Mouse (Mus musculus) liver, adult 2 months (tissue): Measurements from ENCODE around the gene Kyat1. TPM values are rescaled to one million over a fixed set of nuclear protein-coding genes. Genes with fewer than 3 reads are reported as not detected.
A peak's percentile ranks its signal among the peaks of the same experiment; 100 is the strongest.

Experiments used
- DNase-seq: peaks from one replicate; pipeline ENCODE4 v3.0.0-alpha.2; 2011; ENCODE audit warnings: low read depth, low spot score; ENCODE audit errors: extremely low read depth
- H3K27ac ChIP-seq: fragments of 200-500 bp; replicated peaks from 2 replicates; pipeline ENCODE4 v1.5.1; 2012; ENCODE audit warnings: low read depth, mild to moderate bottlenecking, control low read depth, inconsistent platforms, low read length; ENCODE audit not compliant: insufficient read depth
- H3K27me3 ChIP-seq: fragments of 200-500 bp; 2 replicates; pipeline ENCODE4 v1.6.1; 2012; ENCODE audit warnings: mild to moderate bottlenecking, moderate library complexity, low read length, inconsistent platforms; ENCODE audit not compliant: control insufficient read depth, insufficient read depth
- H3K36me3 ChIP-seq: fragments of 200-500 bp; 2 replicates; pipeline ENCODE4 v1.6.1; 2012; ENCODE audit warnings: low read length, inconsistent platforms; ENCODE audit not compliant: control insufficient read depth, insufficient read depth
- H3K4me1 ChIP-seq: fragments of 200-500 bp; 2 replicates; pipeline ENCODE4 v1.6.1; 2011; ENCODE audit warnings: low read length; ENCODE audit not compliant: control insufficient read depth, insufficient read depth
- H3K4me3 ChIP-seq: fragments of 200-500 bp; 2 replicates; pipeline ENCODE4 v1.5.1; 2011; ENCODE audit warnings: low read depth, mild to moderate bottlenecking, control low read depth, low read length, moderate library complexity; ENCODE audit not compliant: insufficient read depth
- H3K79me2 ChIP-seq: fragments of 200-500 bp; 2 replicates; pipeline ENCODE4 v1.6.1; 2012; ENCODE audit warnings: inconsistent platforms, mild to moderate bottlenecking, low read length, moderate library complexity; ENCODE audit not compliant: control insufficient read depth, insufficient read depth
- H3K9ac ChIP-seq: fragments of 200-500 bp; 2 replicates; pipeline ENCODE4 v1.6.1; 2012; ENCODE audit warnings: low read depth, mild to moderate bottlenecking, control low read depth, inconsistent platforms, low read length
- CTCF ChIP-seq: fragments of 200-500 bp; IDR thresholded peaks from 2 replicates; pipeline ENCODE4 v1.5.1; 2011; ENCODE audit warnings: low read depth, low read length, control low read depth
- POLR2A ChIP-seq: fragments of 200-500 bp; IDR thresholded peaks from 2 replicates; pipeline ENCODE4 v1.6.1; 2011; ENCODE audit warnings: low read length, control low read depth; ENCODE audit not compliant: insufficient read depth; ENCODE audit errors: extremely low read depth
- WGBS: fragments of 180-500 bp; shearing (Covaris S2); methylation state at CpG from one replicate; pipeline ENCODE4 v1.1.7; 2018; 5-methylcytosine and 5-hydroxymethylcytosine counted together
- polyA plus RNA-seq: library from polyadenylated mRNA; depleted of rRNA; stranded (reverse); fragments of >200 nt; gene quantifications from 2 replicates; pipeline ENCODE4 v1.2.3, GENCODE M21; 2012
- total RNA-seq: library from RNA; depleted of rRNA; stranded (reverse); fragments of >200 nt; gene quantifications from 2 replicates; pipeline ENCODE4 v1.2.3, GENCODE M21; 2014

The Kyat1 gene
- total and polyA plus RNA-seq, 2 experiments: 169 to 378 TPM

GRCm38 (mm10) chr2:30236426-30237198 is 31.0 kb upstream of the Kyat1 start:
- Histone ChIP-seq H3K4me3 (peak overlapping the region; percentile 62), H3K27ac (peak overlapping the region; percentile 65), H3K4me1 (peaks cover 24% of the 10 kb centered on the region), H3K79me2 (peaks cover 28% of the 10 kb centered on the region), H3K27me3 (no peaks in the 10 kb centered on the region), H3K9ac (peak overlapping the region; percentile 61), H3K36me3 (peaks cover 6% of the 10 kb centered on the region; the same call in 1 of the 2 replicates)
- TF ChIP-seq CTCF (no peak), POLR2A (no peak)
- peak; percentile 65 for DNase-seq
- under 1% methylated on average over 18 of the region's 18 CpGs for WGBS

- peaks cover 4% of the 10 kb centered on the region; the same call in 1 of the 2 replicates for H3K36me3 ChIP-seq
- TF ChIP-seq CTCF (no peak), POLR2A (no peak)
- peaks cover 25% of the 10 kb centered on the region for H3K79me2 ChIP-seq
- no peak overlapping the region for H3K9ac ChIP-seq
- H3K4me3 ChIP-seq: no peak overlapping the region
- DNase-seq: no peak
- H3K27ac ChIP-seq: no peak overlapping the region
- 79% methylated on average over 5 of the region's 5 CpGs for WGBS
- H3K27me3 ChIP-seq: no peaks in the 10 kb centered on the region
- peaks cover 22% of the 10 kb centered on the region for H3K4me1 ChIP-seq
These were observed 29.9 kb upstream of the Kyat1 start for GRCm38 (mm10) chr2:30235593-30235992.

GRCm38 (mm10) chr2:30216293-30216692 is 10.6 kb upstream of the Kyat1 start:
- H3K27me3 ChIP-seq: no peaks in the 10 kb centered on the region
- H3K36me3 ChIP-seq: no peaks in the 10 kb centered on the region
- TF ChIP-seq POLR2A (no peak), CTCF (no peak)
- no peak overlapping the region for H3K27ac ChIP-seq
- 68% methylated on average over 5 of the region's 5 CpGs for WGBS
- H3K4me3 ChIP-seq: no peak overlapping the region
- no peak overlapping the region for H3K9ac ChIP-seq
- no peak for DNase-seq
- no peaks in the 10 kb centered on the region for H3K79me2 ChIP-seq
- peaks cover 22% of the 10 kb centered on the region for H3K4me1 ChIP-seq

GRCm38 (mm10) chr2:30215493-30215892 is 9.8 kb upstream of the Kyat1 start:
- peak; percentile 84 for DNase-seq
- Histone ChIP-seq H3K4me1 (peaks cover 26% of the 10 kb centered on the region), H3K79me2 (no peaks in the 10 kb centered on the region), H3K4me3 (no peak overlapping the region), H3K36me3 (no peaks in the 10 kb centered on the region), H3K27ac (peak overlapping the region; percentile 58), H3K27me3 (no peaks in the 10 kb centered on the region), H3K9ac (no peak overlapping the region)
- TF ChIP-seq POLR2A (no peak), CTCF (no peak)
- 10% methylated on average over 6 of the region's 6 CpGs for WGBS

- 57% methylated on average over 3 of the region's 3 CpGs for WGBS
- peak; percentile 48 for DNase-seq
- Histone ChIP-seq H3K9ac (peak overlapping the region; percentile 1; the same call in 1 of the 2 replicates), H3K4me1 (peaks cover 29% of the 10 kb centered on the region), H3K4me3 (no peak overlapping the region), H3K79me2 (no peaks in the 10 kb centered on the region), H3K27me3 (no peaks in the 10 kb centered on the region), H3K27ac (peak overlapping the region; percentile 58), H3K36me3 (no peaks in the 10 kb centered on the region)
- TF ChIP-seq CTCF: no peak
- no peak for TF ChIP-seq POLR2A
These were observed 9.1 kb upstream of the Kyat1 start for GRCm38 (mm10) chr2:30214745-30215144.

- WGBS: 17% methylated on average over 1 of the region's 1 CpGs
- peak overlapping the region; percentile 97 for H3K27ac ChIP-seq
- no peak for TF ChIP-seq POLR2A
- TF ChIP-seq CTCF: no peak
- H3K79me2 ChIP-seq: no peaks in the 10 kb centered on the region; the same call in 1 of the 2 replicates
- peak; percentile 70 for DNase-seq
- peak overlapping the region; percentile 44; the same call in 1 of the 2 replicates for H3K9ac ChIP-seq
- H3K4me3 ChIP-seq: no peak overlapping the region
- peaks cover 33% of the 10 kb centered on the region for H3K4me1 ChIP-seq
- H3K27me3 ChIP-seq: no peaks in the 10 kb centered on the region
- no peaks in the 10 kb centered on the region for H3K36me3 ChIP-seq
These were observed 7.3 kb upstream of the Kyat1 start for GRCm38 (mm10) chr2:30212951-30213350.
